Mouse (Mus musculus): ENCODE measurements around the gene Coq8b. TPM values are rescaled to one million over a fixed set of nuclear protein-coding genes. Genes with fewer than 3 reads are reported as not detected.
"Not testable (repeated sequence)": the region's sequence is repeated elsewhere in the genome, so short reads cannot be mapped to it uniquely, and the experiment has no call there.

The Coq8b gene
- polyA plus RNA-seq, 1 experiment from 2014 or later = 13.9 TPM

DNA sequence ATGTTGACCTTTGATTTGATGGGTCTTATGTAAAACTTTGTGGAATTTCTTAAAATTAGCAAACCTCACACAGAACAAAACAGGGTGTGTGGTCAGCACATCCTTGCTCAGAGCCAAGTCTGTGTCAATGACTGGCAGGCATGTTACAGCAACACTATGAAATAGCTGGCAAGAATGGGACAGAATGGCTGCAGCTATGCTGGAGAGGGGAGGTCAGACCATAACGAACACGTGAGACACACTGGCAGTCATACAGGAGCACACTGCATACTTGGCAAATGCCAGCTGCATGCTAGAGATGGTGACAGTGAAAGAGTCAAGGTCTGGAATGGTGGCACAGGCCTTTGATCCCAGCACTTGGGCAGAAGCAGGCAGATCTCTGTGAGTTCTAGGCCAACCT is 2.9 kb downstream of the Coq8b start:
- DNase-seq (ENCODE audit: low spot score) = no peak
- H3K36me3 ChIP-seq = no peaks in the 10 kb centered on the region
- H3K27ac ChIP-seq = no peak overlapping the region
- no peaks in the 10 kb centered on the region for H3K27me3 ChIP-seq (ENCODE audit: insufficient read depth, poor library complexity, severe bottlenecking)
- peaks cover 12% of the 10 kb centered on the region for H3K4me1 ChIP-seq
- WGBS = 88% methylated on average over 2 of the region's 2 CpGs
- H3K4me3 ChIP-seq = no peak overlapping the region
- H3K9me3 ChIP-seq = no peaks in the 10 kb centered on the region

DNA sequence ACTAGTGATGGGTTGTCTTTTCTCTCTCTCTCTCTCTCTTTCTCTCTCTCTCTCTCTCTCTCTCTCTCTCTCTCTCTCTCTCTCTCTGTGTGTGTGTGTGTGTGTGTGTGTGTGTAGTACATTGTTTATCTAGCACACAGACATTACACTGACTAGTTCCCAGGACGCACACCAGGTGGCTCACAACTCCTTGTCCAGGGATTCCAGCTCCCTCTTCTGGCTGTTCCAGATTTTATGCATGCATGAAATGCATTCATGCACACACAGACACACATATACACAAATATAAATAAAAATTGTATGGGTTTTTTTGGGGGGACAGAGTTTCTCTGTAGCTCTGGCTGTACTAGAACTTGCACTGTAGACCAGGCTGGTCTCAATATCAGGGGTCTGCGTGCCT is 4.7 kb downstream of the Coq8b start:
- Histone ChIP-seq H3K27ac (no peak overlapping the region), H3K36me3 (peaks cover 8% of the 10 kb centered on the region), H3K27me3 (ENCODE audit: insufficient read depth, poor library complexity, severe bottlenecking) (no peaks in the 10 kb centered on the region), H3K4me1 (peaks cover 10% of the 10 kb centered on the region), H3K9me3 (no peaks in the 10 kb centered on the region), H3K4me3 (no peak overlapping the region)
- no peak for DNase-seq (ENCODE audit: low spot score)
- 85% methylated on average over 2 of the region's 2 CpGs for WGBS

DNA sequence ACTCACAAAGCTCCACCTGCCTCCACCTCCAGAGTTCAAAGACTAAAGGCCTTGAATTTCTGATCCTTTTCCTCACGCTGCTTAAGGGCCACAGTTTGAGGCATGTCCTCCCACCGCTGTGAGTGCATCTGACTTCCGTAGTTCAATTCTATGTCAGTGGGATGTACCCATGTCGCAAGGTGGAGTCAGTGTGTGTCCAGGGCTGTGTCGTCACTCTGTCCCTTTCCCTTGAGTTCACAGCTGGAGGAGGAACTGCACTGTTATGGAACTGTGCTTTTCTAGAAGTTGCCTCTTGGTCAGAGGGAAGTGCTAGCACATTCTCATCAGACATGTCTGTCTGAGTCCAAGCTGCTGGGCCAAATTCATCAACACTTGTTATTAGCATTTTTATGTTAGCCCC is 5.7 kb downstream of the Coq8b start:
- H3K27ac ChIP-seq = no peak overlapping the region
- H3K9me3 ChIP-seq = no peaks in the 10 kb centered on the region
- 80% methylated on average over 5 of the region's 5 CpGs for WGBS
- DNase-seq (ENCODE audit: low spot score) = no peak
- H3K4me1 ChIP-seq = peaks cover 5% of the 10 kb centered on the region
- H3K4me3 ChIP-seq = no peak overlapping the region
- H3K27me3 ChIP-seq (ENCODE audit: insufficient read depth, poor library complexity, severe bottlenecking) = no peaks in the 10 kb centered on the region
- peaks cover 14% of the 10 kb centered on the region for H3K36me3 ChIP-seq

DNA sequence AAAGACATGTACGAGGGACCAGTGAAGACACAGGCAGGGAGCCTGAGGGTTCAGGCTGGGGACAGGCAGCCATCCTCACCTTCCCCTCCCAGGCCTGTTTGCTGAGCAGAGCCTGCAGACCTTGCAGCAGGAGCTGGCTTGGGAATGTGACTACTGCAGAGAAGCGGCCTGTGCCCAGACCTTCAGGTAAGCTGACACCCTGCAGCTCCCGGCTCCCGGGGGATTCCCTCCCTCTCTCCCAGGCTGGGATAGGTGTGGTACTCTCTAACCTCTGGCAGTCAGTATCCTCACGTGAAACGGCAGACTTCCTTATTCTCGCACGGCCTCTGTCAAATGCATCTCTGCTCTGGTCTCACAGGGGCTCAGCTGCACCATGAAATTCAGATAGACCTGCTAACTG is 10.4 kb downstream of the Coq8b start:
- Histone ChIP-seq H3K27ac (no peak overlapping the region), H3K4me1 (no peaks in the 10 kb centered on the region), H3K9me3 (no peaks in the 10 kb centered on the region), H3K4me3 (no peak overlapping the region), H3K27me3 (ENCODE audit: insufficient read depth, poor library complexity, severe bottlenecking) (no peaks in the 10 kb centered on the region), H3K36me3 (peaks cover 24% of the 10 kb centered on the region)
- DNase-seq (ENCODE audit: low spot score) = no peak
- 51% methylated on average over 8 of the region's 8 CpGs for WGBS

DNA sequence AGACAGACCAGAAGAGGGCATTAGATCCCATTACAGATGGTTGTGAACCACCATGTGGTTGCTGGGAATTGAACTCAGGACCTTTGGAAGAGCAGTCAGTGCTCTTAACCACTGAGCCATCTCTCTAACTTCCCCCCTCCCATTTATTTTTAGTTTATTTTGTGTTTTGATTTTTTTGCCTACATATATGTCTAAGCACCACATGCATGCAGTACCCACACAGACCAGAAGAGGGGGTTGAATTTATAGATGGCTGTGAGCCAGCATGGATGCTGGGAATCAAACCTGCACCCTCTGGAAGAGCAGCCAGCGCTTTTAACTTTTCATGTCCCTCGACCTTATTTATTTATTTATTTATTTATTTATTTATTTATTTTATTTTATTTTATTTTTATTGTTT is 11.3 kb downstream of the Coq8b start:
- H3K4me1 ChIP-seq; H3K9me3 ChIP-seq; DNase-seq (ENCODE audit: low spot score); H3K4me3 ChIP-seq; H3K27me3 ChIP-seq (ENCODE audit: insufficient read depth, poor library complexity, severe bottlenecking); H3K27ac ChIP-seq: not testable (repeated sequence)
- 80% methylated on average over 2 of the region's 2 CpGs for WGBS
- peaks cover 24% of the 10 kb centered on the region for H3K36me3 ChIP-seq

DNA sequence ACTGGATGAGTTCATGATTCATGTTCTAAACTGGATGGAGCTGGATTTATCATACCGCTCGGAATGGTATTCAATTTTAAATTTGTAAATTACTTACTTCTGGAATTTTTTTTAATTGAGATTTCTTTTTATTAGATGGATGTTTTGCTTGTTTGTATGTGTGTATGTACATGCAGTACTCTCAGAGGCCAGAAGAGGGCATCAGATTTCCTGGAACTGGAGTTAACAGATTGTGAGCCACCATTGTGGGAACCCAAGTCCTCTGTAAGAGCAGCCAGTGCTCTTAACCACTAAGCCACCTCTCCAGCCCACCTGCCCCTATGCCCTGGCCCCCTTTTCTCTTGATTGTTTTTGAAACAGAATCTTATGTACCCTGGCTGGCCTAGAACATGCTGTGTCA is 16.3 kb downstream of the Coq8b start:
- Histone ChIP-seq H3K4me3 (no peak overlapping the region), H3K9me3 (no peaks in the 10 kb centered on the region), H3K27ac (no peak overlapping the region), H3K4me1 (no peaks in the 10 kb centered on the region), H3K36me3 (peaks cover 16% of the 10 kb centered on the region), H3K27me3 (ENCODE audit: insufficient read depth, poor library complexity, severe bottlenecking) (no peaks in the 10 kb centered on the region)
- DNase-seq (ENCODE audit: low spot score) = no peak
- 78% methylated on average over 2 of the region's 2 CpGs for WGBS

DNA sequence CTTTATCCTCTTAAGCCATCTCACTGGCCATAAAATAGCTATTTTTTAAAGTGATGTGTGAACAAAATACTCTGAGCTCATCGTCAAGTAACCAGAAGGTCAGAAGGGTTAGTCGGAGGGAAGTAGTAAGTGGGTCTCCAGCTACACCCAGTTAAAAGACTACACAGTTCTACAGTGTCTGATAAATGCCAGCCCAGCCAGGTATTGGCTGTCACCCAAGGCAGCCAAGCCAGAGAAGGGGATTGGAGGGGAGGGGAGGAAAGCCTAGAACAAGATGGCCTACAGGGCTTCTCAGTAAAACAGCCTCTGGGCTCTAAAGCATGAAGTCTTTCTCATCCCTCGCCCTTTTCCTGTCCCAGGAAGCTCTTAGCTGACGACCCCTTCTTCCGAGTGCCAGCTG is 17.1 kb downstream of the Coq8b start:
- H3K27ac ChIP-seq = no peak overlapping the region
- no peaks in the 10 kb centered on the region for H3K27me3 ChIP-seq (ENCODE audit: insufficient read depth, poor library complexity, severe bottlenecking)
- H3K36me3 ChIP-seq = peaks cover 20% of the 10 kb centered on the region
- no peaks in the 10 kb centered on the region for H3K4me1 ChIP-seq
- no peak overlapping the region for H3K4me3 ChIP-seq
- H3K9me3 ChIP-seq = no peaks in the 10 kb centered on the region
- WGBS = 80% methylated on average over 5 of the region's 5 CpGs
- DNase-seq (ENCODE audit: low spot score) = no peak

DNA sequence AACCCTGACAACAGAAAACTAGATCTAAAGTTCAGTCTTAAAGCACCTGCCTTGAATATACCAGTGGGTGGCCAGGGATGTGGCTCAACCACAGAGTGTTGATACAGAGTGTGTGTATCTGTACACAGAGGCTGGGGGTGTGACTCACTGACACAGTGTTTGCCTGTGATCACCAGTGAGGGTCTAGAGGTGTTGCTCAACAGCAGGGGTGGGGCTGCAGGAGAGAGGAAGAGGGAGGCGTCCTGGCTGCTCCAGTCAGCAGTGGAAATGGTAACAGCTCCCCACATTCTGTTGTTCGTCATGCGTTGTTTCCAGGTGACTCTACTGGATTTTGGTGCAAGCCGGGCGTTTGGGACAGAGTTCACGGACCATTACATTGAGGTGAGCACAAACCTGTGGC is 19.1 kb downstream of the Coq8b start:
- Histone ChIP-seq H3K9me3 (no peaks in the 10 kb centered on the region), H3K27me3 (ENCODE audit: insufficient read depth, poor library complexity, severe bottlenecking) (no peaks in the 10 kb centered on the region), H3K4me3 (no peak overlapping the region), H3K4me1 (peaks cover 15% of the 10 kb centered on the region), H3K27ac (no peak overlapping the region), H3K36me3 (peaks cover 11% of the 10 kb centered on the region; the same call in 1 of the 2 replicates)
- WGBS = 82% methylated on average over 6 of the region's 6 CpGs
- no peak for DNase-seq (ENCODE audit: low spot score)

DNA sequence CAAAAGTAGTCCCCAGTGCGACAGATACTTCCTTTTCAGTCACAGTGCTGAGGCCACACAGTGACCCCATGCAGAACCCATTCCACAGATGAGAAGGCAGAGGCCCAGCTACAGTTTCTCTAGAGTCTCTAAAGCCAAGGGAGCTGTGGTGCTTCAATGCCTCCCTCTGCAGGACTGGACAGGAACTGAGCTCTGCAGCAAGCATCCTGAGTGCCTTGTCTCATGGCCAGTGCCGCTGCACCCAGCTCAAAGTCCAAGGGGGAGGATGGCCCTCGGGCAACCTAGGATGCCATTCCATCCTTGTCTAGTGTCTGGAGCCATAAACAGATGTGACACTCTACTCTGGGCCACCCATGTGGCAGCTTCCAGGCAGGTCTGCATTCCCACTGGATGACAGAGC is 22.9 kb downstream of the Coq8b start:
- Histone ChIP-seq H3K36me3 (peaks cover 11% of the 10 kb centered on the region; the same call in 1 of the 2 replicates), H3K9me3 (no peaks in the 10 kb centered on the region), H3K4me1 (peaks cover 37% of the 10 kb centered on the region), H3K4me3 (no peak overlapping the region), H3K27me3 (ENCODE audit: insufficient read depth, poor library complexity, severe bottlenecking) (no peaks in the 10 kb centered on the region), H3K27ac (no peak overlapping the region; the same call in 1 of the 2 replicates)
- no peak for DNase-seq (ENCODE audit: low spot score)
- 48% methylated on average over 3 of the region's 3 CpGs for WGBS

DNA sequence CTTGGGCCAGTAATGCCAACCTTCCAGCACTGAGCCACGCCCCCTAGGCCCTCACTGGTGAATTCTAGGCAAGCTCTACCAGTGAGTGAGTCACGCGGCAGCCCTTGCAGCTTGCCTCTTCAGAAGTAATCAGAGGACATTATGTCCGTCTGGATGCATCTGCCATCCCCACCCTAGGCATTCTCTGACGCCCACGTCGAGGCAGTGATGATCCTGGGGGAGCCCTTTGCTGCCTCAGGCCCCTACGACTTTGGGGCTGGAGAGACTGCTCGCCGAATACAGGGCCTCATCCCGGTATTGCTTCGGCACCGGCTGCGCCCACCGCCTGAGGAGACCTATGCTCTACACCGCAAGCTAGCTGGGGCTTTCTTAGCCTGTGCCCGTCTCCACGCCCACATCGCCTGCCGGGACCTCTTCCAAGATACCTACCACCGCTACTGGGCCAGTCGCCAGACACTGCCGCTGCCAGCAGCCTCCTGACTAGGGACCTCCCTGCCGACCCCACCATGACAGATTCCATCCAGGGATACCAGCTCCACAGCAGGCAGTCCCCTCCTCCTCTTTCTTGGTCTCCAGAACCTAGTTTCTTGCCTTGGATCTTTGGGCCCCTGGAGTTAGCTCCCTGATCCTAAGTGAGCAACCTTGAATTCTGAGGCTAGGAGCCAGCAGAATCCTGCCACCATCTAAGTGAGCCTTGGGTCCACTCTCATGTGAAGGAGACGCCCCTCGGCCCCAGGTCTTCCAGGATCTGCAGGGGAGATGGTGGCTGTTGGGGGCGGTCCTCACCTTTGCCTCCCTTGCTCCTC is 24.4 kb downstream of the Coq8b start:
- DNase-seq (ENCODE audit: low spot score) = no peak
- no peaks in the 10 kb centered on the region for H3K9me3 ChIP-seq
- H3K4me1 ChIP-seq = peaks cover 37% of the 10 kb centered on the region
- H3K4me3 ChIP-seq = peak overlapping the region; percentile 92
- no peaks in the 10 kb centered on the region for H3K27me3 ChIP-seq (ENCODE audit: insufficient read depth, poor library complexity, severe bottlenecking)
- 15% methylated on average over 27 of the region's 27 CpGs for WGBS
- peak overlapping the region; percentile 92 for H3K27ac ChIP-seq
- H3K36me3 ChIP-seq = peaks cover 9% of the 10 kb centered on the region; the same call in 1 of the 2 replicates

DNA sequence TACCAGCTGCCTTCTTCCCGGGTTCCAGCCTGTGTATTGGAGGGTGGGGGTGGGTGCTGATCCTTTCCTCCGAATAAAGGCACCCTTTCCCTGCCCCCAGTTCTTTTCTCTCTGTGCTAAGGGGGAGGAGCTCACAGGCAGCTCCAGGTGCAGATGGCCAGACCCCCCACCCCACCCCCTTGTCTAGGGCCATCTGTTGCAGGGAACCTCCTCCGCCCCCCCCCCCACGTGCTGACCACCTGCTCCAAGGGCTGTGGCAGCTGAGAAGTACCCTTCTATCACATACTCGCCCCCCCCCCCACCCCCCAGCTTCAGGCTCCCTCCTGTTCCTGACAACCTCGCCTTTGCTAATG is 25.0 kb downstream of the Coq8b start:
- H3K4me1 ChIP-seq = peaks cover 37% of the 10 kb centered on the region
- H3K27me3 ChIP-seq (ENCODE audit: insufficient read depth, poor library complexity, severe bottlenecking) = no peaks in the 10 kb centered on the region
- H3K4me3 ChIP-seq = peak overlapping the region; percentile 92
- DNase-seq (ENCODE audit: low spot score) = no peak
- 0% methylated on average over 3 of the region's 6 CpGs for WGBS
- H3K27ac ChIP-seq = peak overlapping the region; percentile 92
- no peaks in the 10 kb centered on the region for H3K9me3 ChIP-seq
- peaks cover 14% of the 10 kb centered on the region for H3K36me3 ChIP-seq

DNA sequence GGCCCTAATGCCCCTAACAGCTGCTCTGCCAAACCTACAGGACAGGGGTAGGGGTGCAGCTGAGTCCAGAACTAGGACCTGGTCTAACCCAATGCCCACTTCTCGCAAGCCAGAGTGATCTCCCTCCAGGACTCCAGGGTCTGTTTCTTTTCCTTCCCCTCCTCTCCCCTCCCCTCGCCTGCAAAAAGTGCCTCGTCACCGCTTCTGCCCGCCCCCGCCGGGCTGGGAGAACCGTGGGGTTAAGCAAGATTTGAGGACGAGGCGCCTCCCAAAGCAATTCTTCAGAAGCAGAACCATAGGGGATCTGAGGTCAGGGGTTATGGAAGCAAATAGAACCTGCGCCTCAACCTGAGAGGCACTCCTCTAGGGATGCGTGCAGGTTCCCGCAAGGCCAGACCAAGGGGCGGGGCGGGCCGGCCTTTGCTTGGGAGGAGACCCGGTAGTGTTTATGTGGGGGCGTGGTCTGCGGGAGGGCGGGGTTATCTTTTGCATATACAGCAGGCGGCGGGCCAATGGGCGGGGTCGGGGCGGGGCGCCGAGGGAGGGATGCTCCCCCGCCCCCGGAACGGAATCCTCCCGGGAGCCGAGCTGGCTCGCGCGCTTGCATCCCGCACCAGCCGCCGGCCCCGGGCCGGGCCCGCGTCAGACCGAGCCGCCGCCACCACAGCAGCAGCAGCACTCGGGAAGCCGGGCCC is 25.5 kb downstream of the Coq8b start, which contains the start of gene Numbl:
Gene Numbl (plus strand): TSS at position 229 of the 695 bp plus-strand sequence.
- H3K36me3 ChIP-seq = peaks cover 16% of the 10 kb centered on the region
- peak within 1 kb of the TSS; percentile 92 for H3K4me3 ChIP-seq
- DNase-seq (ENCODE audit: low spot score) = peak; percentile 98
- H3K27me3 ChIP-seq (ENCODE audit: insufficient read depth, poor library complexity, severe bottlenecking) = no peaks in the 10 kb centered on the region
- under 1% methylated on average over 47 of the region's 47 CpGs for WGBS
- peaks cover 37% of the 10 kb centered on the region for H3K4me1 ChIP-seq
- peak within 1 kb of the TSS; percentile 92 for H3K27ac ChIP-seq
- H3K9me3 ChIP-seq = no peaks in the 10 kb centered on the region

DNA sequence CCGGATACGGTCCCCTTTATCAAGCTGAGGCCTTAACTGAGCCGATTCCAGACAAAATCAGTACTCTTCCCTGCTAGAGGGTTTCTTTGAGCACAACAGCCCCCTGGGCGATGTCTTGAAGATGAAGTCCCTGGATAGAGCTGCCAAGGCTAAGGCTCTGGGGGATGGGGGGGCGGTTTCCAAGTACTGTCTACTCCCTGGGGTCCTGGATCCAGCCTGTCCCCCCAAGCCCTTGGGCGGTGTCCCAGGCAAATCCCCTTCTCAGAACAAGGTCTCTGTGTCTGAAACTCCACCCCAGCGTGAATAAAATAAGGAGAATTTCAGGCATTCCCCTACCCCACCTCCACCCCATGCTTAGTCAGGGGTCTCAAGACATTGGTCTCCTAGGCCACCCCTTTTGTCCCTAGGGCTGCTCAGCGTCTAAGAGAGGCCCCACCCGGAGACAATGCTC is 26.5 kb downstream of the Coq8b start:
- no peak for DNase-seq (ENCODE audit: low spot score)
- H3K36me3 ChIP-seq = peaks cover 13% of the 10 kb centered on the region
- WGBS = 3% methylated on average over 9 of the region's 9 CpGs
- H3K27ac ChIP-seq = peak overlapping the region; percentile 92
- H3K27me3 ChIP-seq (ENCODE audit: insufficient read depth, poor library complexity, severe bottlenecking) = no peaks in the 10 kb centered on the region
- peak overlapping the region; percentile 92 for H3K4me3 ChIP-seq
- peaks cover 37% of the 10 kb centered on the region for H3K4me1 ChIP-seq
- no peaks in the 10 kb centered on the region for H3K9me3 ChIP-seq

All from heart, embryonic 10.5 days (tissue).